Mouse (Mus musculus): Measurements from ENCODE around the gene Tcp1. TPM values are rescaled to one million over a fixed set of nuclear protein-coding genes. Genes with fewer than 3 reads are reported as not detected.

The Tcp1 gene
- polyA plus RNA-seq (2014; fragmentation: Illumina TruSeq; extraction: RNeasy Lipid Tissue Mini Kit (QIAGEN cat#74804)): 690 TPM

GRCm38 (mm10) chr17:12915488-12915880 is at the start of gene Tcp1:
Tcp1 (plus strand) TSS chr17:12915701.

GRCm38 (mm10) chr17:12868043-12868442 is 47.5 kb upstream of the Tcp1 start, which contains the start of gene Mas1:
Mas1 (minus strand) TSS chr17:12868143.

GRCm38 (mm10) chr17:12875734-12876133 is 39.8 kb upstream of the Tcp1 start, which contains the start of gene Mrgprh:
Mrgprh (plus strand) TSS chr17:12876034.

GRCm38 (mm10) chr17:12909361-12910280 is 5.9 kb upstream of the Tcp1 start, which contains the start of gene Pnldc1:
Pnldc1 (minus strand) TSS chr17:12910230.

GRCm38 (mm10) chr17:12915881-12916583 is 531 bp downstream of the Tcp1 start, which contains the start of gene Mrpl18:
Mrpl18 (minus strand) TSS chr17:12916345.

GRCm38 (mm10) chr17:12940151-12940805 is 24.8 kb downstream of the Tcp1 start, which contains the start of gene Acat3:
Acat3 (minus strand) TSS chr17:12940600.

GRCm38 (mm10) chr17:12960331-12960873 is 44.9 kb downstream of the Tcp1 start, which contains the start of gene Acat2:
Acat2 (minus strand) TSS chr17:12960747.

Other genes with a start within 250 kb of the Tcp1 start
- gene Slc22a1, start 239.9 kb upstream of the Tcp1 start, polyA plus RNA-seq (2014; fragmentation: Illumina TruSeq; extraction: RNeasy Lipid Tissue Mini Kit (QIAGEN cat#74804)): 1.1 TPM
- 16.2 TPM for gene Igf2r, start 146.0 kb upstream of the Tcp1 start, polyA plus RNA-seq (2014; fragmentation: Illumina TruSeq; extraction: RNeasy Lipid Tissue Mini Kit (QIAGEN cat#74804))
- gene Mas1, start 47.6 kb upstream of the Tcp1 start, polyA plus RNA-seq (2014; fragmentation: Illumina TruSeq; extraction: RNeasy Lipid Tissue Mini Kit (QIAGEN cat#74804)): not detected
- 0.63 TPM for gene Mrgprh, start 39.7 kb upstream of the Tcp1 start, polyA plus RNA-seq (2014; fragmentation: Illumina TruSeq; extraction: RNeasy Lipid Tissue Mini Kit (QIAGEN cat#74804))
- gene Pnldc1, start 5.5 kb upstream of the Tcp1 start, polyA plus RNA-seq (2014; fragmentation: Illumina TruSeq; extraction: RNeasy Lipid Tissue Mini Kit (QIAGEN cat#74804)): 4.7 TPM
- gene Mrpl18, start 644 bp downstream of the Tcp1 start, polyA plus RNA-seq (2014; fragmentation: Illumina TruSeq; extraction: RNeasy Lipid Tissue Mini Kit (QIAGEN cat#74804)): 105 TPM
- gene Acat3, start 24.9 kb downstream of the Tcp1 start, polyA plus RNA-seq (2014; fragmentation: Illumina TruSeq; extraction: RNeasy Lipid Tissue Mini Kit (QIAGEN cat#74804)): not detected
- gene Acat2, start 45.0 kb downstream of the Tcp1 start, polyA plus RNA-seq (2014; fragmentation: Illumina TruSeq; extraction: RNeasy Lipid Tissue Mini Kit (QIAGEN cat#74804)): 26.4 TPM
- gene Wtap, start 78.5 kb downstream of the Tcp1 start, polyA plus RNA-seq (2014; fragmentation: Illumina TruSeq; extraction: RNeasy Lipid Tissue Mini Kit (QIAGEN cat#74804)): 188 TPM
- 71.4 TPM for gene Sod2, start 91.1 kb downstream of the Tcp1 start, polyA plus RNA-seq (2014; fragmentation: Illumina TruSeq; extraction: RNeasy Lipid Tissue Mini Kit (QIAGEN cat#74804))
- gene Gpr31b, start 136.6 kb downstream of the Tcp1 start, polyA plus RNA-seq (2014; fragmentation: Illumina TruSeq; extraction: RNeasy Lipid Tissue Mini Kit (QIAGEN cat#74804)): not detected
- gene Tcp10b, start 145.4 kb downstream of the Tcp1 start, polyA plus RNA-seq (2014; fragmentation: Illumina TruSeq; extraction: RNeasy Lipid Tissue Mini Kit (QIAGEN cat#74804)): not detected
- not detected for gene Unc93a, start 216.1 kb downstream of the Tcp1 start, polyA plus RNA-seq (2014; fragmentation: Illumina TruSeq; extraction: RNeasy Lipid Tissue Mini Kit (QIAGEN cat#74804))

Measured in ovary, adult 10 weeks (tissue).